Mouse (Mus musculus): ENCODE data around the gene Fggy. TPM values are rescaled to one million over a fixed set of nuclear protein-coding genes. Genes with fewer than 3 reads are reported as not detected.

The Fggy gene
- total RNA-seq, 4 experiments from 2014 or later = 57.0 to 86.3 (median 73.5) TPM

GRCm38 (mm10) chr4:95590878-95591277 is 33.6 kb downstream of the Fggy start:
- no peak for DNase-seq

- no peak for DNase-seq
Measured at GRCm38 (mm10) chr4:95597208-95597607, 39.9 kb downstream of the Fggy start.

GRCm38 (mm10) chr4:95601776-95602175 is 44.5 kb downstream of the Fggy start:
- DNase-seq = no peak

GRCm38 (mm10) chr4:95603254-95603653 is 45.9 kb downstream of the Fggy start:
- DNase-seq = no peak

- DNase-seq = no peak
Measured at GRCm38 (mm10) chr4:95610663-95611062, 53.4 kb downstream of the Fggy start.

GRCm38 (mm10) chr4:95611390-95611789 is 54.1 kb downstream of the Fggy start:
- DNase-seq = no peak

- peak; percentile 42 for DNase-seq
Measured at GRCm38 (mm10) chr4:95621046-95621445, 63.7 kb downstream of the Fggy start.

- DNase-seq = no peak
Measured at GRCm38 (mm10) chr4:95624696-95625095, 67.4 kb downstream of the Fggy start.

- peak; percentile 30 for DNase-seq
Measured at GRCm38 (mm10) chr4:95625651-95626050, 68.3 kb downstream of the Fggy start.

GRCm38 (mm10) chr4:95626186-95626585 is 68.9 kb downstream of the Fggy start:
- DNase-seq = no peak

GRCm38 (mm10) chr4:95634903-95635302 is 77.6 kb downstream of the Fggy start:
- no peak for DNase-seq

GRCm38 (mm10) chr4:95636937-95637749 is 79.8 kb downstream of the Fggy start:
- DNase-seq = peak; percentile 59

GRCm38 (mm10) chr4:95638063-95638462 is 80.8 kb downstream of the Fggy start:
- no peak for DNase-seq

- peak; percentile 95 for DNase-seq
Measured at GRCm38 (mm10) chr4:95640831-95641230, 83.5 kb downstream of the Fggy start.

GRCm38 (mm10) chr4:95644048-95644447 is 86.7 kb downstream of the Fggy start:
- DNase-seq = no peak

GRCm38 (mm10) chr4:95648801-95649551 is 91.7 kb downstream of the Fggy start:
- no peak for DNase-seq

GRCm38 (mm10) chr4:95649552-95649905 is 92.2 kb downstream of the Fggy start:
- no peak for DNase-seq

GRCm38 (mm10) chr4:95649980-95650379 is 92.7 kb downstream of the Fggy start:
- DNase-seq = no peak

GRCm38 (mm10) chr4:95652044-95652443 is 94.7 kb downstream of the Fggy start:
- no peak for DNase-seq

GRCm38 (mm10) chr4:95653296-95653912 is 96.1 kb downstream of the Fggy start:
- DNase-seq = no peak

- no peak for DNase-seq
Measured at GRCm38 (mm10) chr4:95653913-95654301, 96.6 kb downstream of the Fggy start.

GRCm38 (mm10) chr4:95659024-95659423 is 101.7 kb downstream of the Fggy start:
- no peak for DNase-seq

GRCm38 (mm10) chr4:95663596-95663995 is 106.3 kb downstream of the Fggy start:
- DNase-seq = no peak
